Mouse (Mus musculus) B cell, adult 67 days (primary cell): ENCODE data around the gene Fam222a. TPM values are rescaled to one million over a fixed set of nuclear protein-coding genes. Genes with fewer than 3 reads are reported as not detected.

Experiments used
- total RNA-seq, 2 experiments: library from RNA; stranded (reverse); gene quantifications; 4 replicates each; pipeline ENCODE4 v1.2.4; 2023

Gene Fam222a
- total RNA-seq = 1 to 10 TPM; 8.9 to 9.2 TPM

DNA sequence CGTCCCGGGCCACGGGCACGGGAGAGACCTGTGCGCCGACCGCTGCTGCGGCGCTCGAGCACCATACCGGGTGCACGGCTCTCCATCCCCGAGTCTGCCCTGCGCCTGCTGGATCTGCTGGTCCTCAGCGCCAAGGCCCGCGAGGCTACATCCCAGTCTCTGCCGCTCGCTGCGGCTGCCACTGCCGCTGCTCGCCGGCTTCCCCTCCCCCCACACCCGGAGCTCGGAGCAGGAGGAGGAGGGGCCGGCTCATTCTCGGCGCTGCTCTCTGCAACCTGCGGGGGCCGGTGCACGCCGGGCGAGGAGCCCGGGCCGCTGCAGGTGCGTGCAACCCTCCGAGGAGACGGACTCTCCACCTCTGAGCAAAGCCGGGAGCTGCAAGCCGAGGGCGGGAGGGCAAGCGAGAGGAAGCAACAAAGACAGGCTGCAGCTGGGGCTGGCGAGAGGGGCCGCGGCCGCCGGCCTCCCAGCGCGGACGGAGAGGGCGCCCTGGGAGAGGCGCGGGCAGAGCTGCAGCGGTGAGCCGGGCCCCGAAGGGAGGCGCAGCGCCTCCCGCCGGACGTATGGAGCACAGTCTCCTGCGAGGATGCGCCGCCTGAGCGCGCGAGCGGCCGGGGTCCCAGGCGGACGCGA is at the start of gene Fam222a:
Gene Fam222a, plus strand, starts transcription at position 452 of the 633 bp plus-strand sequence.

DNA sequence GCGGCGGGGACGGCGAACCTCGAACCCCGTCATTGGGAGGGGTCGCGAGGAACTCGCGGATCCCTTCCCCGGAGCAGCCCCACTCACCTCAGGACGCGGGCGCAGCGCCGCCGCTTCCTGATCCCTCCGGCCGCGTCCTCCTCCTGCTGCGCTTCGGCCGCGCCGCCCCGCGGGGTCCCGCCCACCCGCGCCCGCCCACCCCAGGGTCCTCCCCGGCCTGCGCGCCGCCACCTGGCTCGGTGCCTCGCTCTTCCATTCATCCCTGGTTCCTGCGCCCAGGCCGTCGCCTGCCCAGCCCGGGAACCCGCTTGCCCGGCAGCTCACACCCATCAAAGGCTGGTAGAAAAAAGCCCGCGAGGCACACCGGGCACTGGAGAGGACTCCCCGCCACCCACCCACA is 90.4 kb downstream of the Fam222a start, which contains the start of gene Trpv4:
Gene Trpv4, minus strand, starts transcription at position 167 of the 400 bp plus-strand sequence.

Other genes starting within 250 kb of the Fam222a start
- gene Kctd10, start 187.5 kb upstream of the Fam222a start, total RNA-seq = 10 to 100 TPM; 76.2 to 76.3 TPM
- gene Ube3b, start 187.4 kb upstream of the Fam222a start, total RNA-seq = 10 to 100 TPM; 53.3 to 57.7 TPM
- gene Mmab, start 124.0 kb upstream of the Fam222a start, total RNA-seq = 10 to 100 TPM in 1 of 2 experiments, 1 to 10 TPM in 1; 8.5 to 11.3 TPM
- gene Mvk, start 123.7 kb upstream of the Fam222a start, total RNA-seq = 10 to 100 TPM; 10.8 to 11.0 TPM
- gene Trpv4, start 90.4 kb downstream of the Fam222a start, total RNA-seq = under 1 TPM in 1 of 2 experiments, not detected in 1; 0.29 TPM
- 10 to 100 TPM; 56.9 to 58.5 TPM for gene Gltp, start 123.0 kb downstream of the Fam222a start, total RNA-seq
- 10 to 100 TPM; 23.1 to 24.2 TPM for gene Tchp, start 139.7 kb downstream of the Fam222a start, total RNA-seq
- 100 to 1,000 TPM; 188 to 200 TPM for gene Ankrd13a, start 206.7 kb downstream of the Fam222a start, total RNA-seq
- gene Git2, start 207.5 kb downstream of the Fam222a start, total RNA-seq = 100 to 1,000 TPM; 192 to 217 TPM